Mouse (Mus musculus) stomach, postnatal 0 days (tissue): Measurements from ENCODE around the gene Epb42.

ENCODE experiments used
- CTCF ChIP-seq: IDR thresholded peaks from 2 replicates; pipeline ENCODE4 v1.5.1; 2016; ENCODE audit warnings: antibody characterized with exemption, low read depth, mild to moderate bottlenecking, moderate library complexity
- EP300 ChIP-seq: optimal IDR thresholded peaks from 2 replicates; pipeline ENCODE3; 2016; ENCODE audit warnings: antibody characterized with exemption

DNA sequence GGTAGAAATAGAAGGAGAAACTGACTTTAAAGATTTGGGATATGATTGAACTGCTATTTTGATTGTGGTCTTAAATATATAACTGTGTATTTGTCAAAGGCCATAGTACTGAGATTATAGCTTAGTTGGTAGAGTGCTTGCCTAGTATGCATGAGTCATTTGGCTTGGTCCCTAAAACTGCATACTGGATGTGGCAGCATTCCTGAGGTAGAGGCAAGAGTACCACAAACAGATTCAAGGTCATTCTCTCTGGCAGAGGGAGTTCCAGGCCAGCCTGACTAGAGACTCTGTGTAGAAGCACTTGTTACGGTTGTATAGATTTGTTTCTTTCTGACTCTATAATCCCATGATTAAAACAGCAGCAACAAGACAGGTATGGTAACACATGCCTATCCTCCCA, 57.1 kb downstream of the Epb42 start:
- TF ChIP-seq EP300 (no peak), CTCF (no peak)
